Mouse (Mus musculus) stomach, embryonic 15.5 days (tissue): Measurements from ENCODE around the gene Lama5. TPM values are rescaled to one million over a fixed set of nuclear protein-coding genes. Genes with fewer than 3 reads are reported as not detected.

Experiments used
- ATAC-seq: fragments of 200-750 bp; cut with Nextera tagmentation; 2 replicates; pipeline ENCODE4 v1.8.0; 2017; ENCODE audit warnings: low read depth, moderate number of reproducible peaks, moderate TSS enrichment; ENCODE audit not compliant: insufficient read depth, low FRiP score
- H3K27ac ChIP-seq: fragments of 300-500 bp; sonication (generic); 2 replicates; pipeline ENCODE4 v1.5.1; 2015; ENCODE audit warnings: mild to moderate bottlenecking, inconsistent platforms
- H3K27me3 ChIP-seq: fragments of 300-500 bp; sonication (generic); replicated peaks from 2 replicates; pipeline ENCODE4 v1.6.1; 2015; ENCODE audit warnings: inconsistent platforms
- H3K36me3 ChIP-seq: fragments of 300-500 bp; sonication (generic); 2 replicates; pipeline ENCODE4 v1.6.1; 2015; ENCODE audit warnings: inconsistent platforms
- H3K4me1 ChIP-seq: fragments of 300-500 bp; sonication (generic); 2 replicates; pipeline ENCODE4 v1.6.1; 2015; ENCODE audit warnings: inconsistent platforms
- H3K4me2 ChIP-seq: fragments of 300-500 bp; sonication (generic); 2 replicates; pipeline ENCODE4 v1.6.1; 2015; ENCODE audit warnings: mild to moderate bottlenecking, inconsistent platforms
- H3K4me3 ChIP-seq: fragments of 300-500 bp; sonication (generic); replicated peaks from 2 replicates; pipeline ENCODE4 v1.5.1; 2015; ENCODE audit warnings: inconsistent platforms
- H3K9ac ChIP-seq: fragments of 300-500 bp; sonication (generic); 2 replicates; pipeline ENCODE4 v1.6.1; 2015; ENCODE audit warnings: inconsistent platforms
- H3K9me3 ChIP-seq: fragments of 300-500 bp; sonication (generic); 2 replicates; pipeline ENCODE4 v1.6.1; 2016; ENCODE audit warnings: inconsistent platforms
- WGBS: fragments of 180-500 bp; shearing (Covaris S2); methylation state at CpG from one replicate; pipeline ENCODE4 v1.1.7; 2015; 5-methylcytosine and 5-hydroxymethylcytosine counted together
- polyA plus RNA-seq: library from polyadenylated mRNA; unstranded; fragments of >200 nt; fragmentation: Nextera tagmentation; extraction: Ambion mirVana; gene quantifications from 2 replicates; pipeline ENCODE4 v1.2.1, GENCODE M21; 2015

Lama5 gene
- polyA plus RNA-seq, 1 experiment from 2014 or later: 45.6 TPM

- WGBS: 88% methylated on average over 12 of the region's 12 CpGs
- Histone ChIP-seq H3K4me2 (no peak overlapping the region), H3K36me3 (peaks cover 24% of the 10 kb centered on the region; the same call in 1 of the 2 replicates), H3K9me3 (no peaks in the 10 kb centered on the region), H3K27ac (no peak overlapping the region), H3K9ac (no peak overlapping the region), H3K4me3 (no peak overlapping the region), H3K4me1 (0 out of 2 replicates have a peak, but pooled peaks cover 2% of the 10 kb centered on the region), H3K27me3 (no peaks in the 10 kb centered on the region)
- ATAC-seq: no peak
Observed at GRCm38 (mm10) chr2:180205083-180205955, 20.3 kb downstream of the Lama5 start.

DNA sequence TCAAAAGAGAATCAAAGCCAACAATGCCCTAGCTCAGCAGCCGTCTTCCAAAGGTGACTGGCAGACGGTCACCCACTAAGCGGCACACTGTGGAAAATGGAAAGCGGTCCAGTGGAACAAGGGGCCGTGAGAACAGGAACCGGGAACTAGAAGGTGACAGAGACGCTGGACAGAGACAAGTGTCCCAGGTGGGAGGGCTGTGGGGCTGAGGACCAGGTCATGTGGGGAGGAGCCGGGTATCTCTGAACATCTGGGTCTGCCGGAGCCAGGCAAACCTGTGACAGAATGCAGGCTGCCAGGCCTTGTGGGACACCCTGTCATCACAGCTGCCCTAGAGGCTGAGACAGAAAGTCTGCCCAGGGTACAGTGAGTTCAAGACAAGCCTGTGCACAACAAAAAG is 21.2 kb downstream of the Lama5 start:
- Histone ChIP-seq H3K4me2 (no peak overlapping the region), H3K4me3 (no peak overlapping the region), H3K9ac (no peak overlapping the region), H3K27me3 (no peaks in the 10 kb centered on the region), H3K9me3 (no peaks in the 10 kb centered on the region), H3K27ac (no peak overlapping the region), H3K4me1 (0 out of 2 replicates have a peak, but pooled peaks cover 2% of the 10 kb centered on the region), H3K36me3 (peaks cover 24% of the 10 kb centered on the region; the same call in 1 of the 2 replicates)
- 91% methylated on average over 9 of the region's 9 CpGs for WGBS
- ATAC-seq: no peak

- Histone ChIP-seq H3K4me2 (no peak overlapping the region), H3K36me3 (peaks cover 26% of the 10 kb centered on the region; the same call in 1 of the 2 replicates), H3K4me1 (0 out of 2 replicates have a peak, but pooled peaks cover 2% of the 10 kb centered on the region), H3K27me3 (no peaks in the 10 kb centered on the region), H3K27ac (no peak overlapping the region), H3K9ac (no peak overlapping the region), H3K4me3 (no peak overlapping the region), H3K9me3 (no peaks in the 10 kb centered on the region)
- no peak for ATAC-seq
- WGBS: 69% methylated on average over 10 of the region's 10 CpGs
Observed at GRCm38 (mm10) chr2:180202805-180203204, 22.9 kb downstream of the Lama5 start.

DNA sequence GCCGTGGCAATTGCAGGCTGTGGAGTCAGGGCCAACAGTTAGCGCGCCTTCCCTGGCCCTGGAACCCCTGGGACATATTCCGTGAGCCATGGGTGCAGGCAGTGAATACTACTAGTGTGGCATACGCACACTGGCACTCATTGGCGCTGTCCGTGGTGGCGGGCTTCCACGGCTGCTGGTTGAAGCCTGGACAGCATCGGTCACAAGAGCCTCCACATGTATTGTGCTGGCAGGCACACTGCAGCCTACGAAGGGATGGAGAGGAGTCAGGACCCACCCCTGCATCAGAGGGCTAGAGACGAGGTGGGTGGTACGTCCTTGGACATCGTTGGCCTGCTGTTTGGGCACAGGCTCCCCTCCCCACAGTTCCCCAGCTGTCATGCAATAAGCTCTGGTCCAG is 23.4 kb downstream of the Lama5 start:
- Histone ChIP-seq H3K4me1 (0 out of 2 replicates have a peak, but pooled peaks cover 2% of the 10 kb centered on the region), H3K27me3 (no peaks in the 10 kb centered on the region), H3K4me2 (no peak overlapping the region), H3K9ac (no peak overlapping the region), H3K36me3 (peaks cover 28% of the 10 kb centered on the region; the same call in 1 of the 2 replicates), H3K27ac (no peak overlapping the region), H3K9me3 (no peaks in the 10 kb centered on the region), H3K4me3 (no peak overlapping the region)
- 93% methylated on average over 14 of the region's 14 CpGs for WGBS
- no peak for ATAC-seq

GRCm38 (mm10) chr2:180201303-180201702 is 24.4 kb downstream of the Lama5 start:
- no peak overlapping the region for H3K4me2 ChIP-seq
- no peaks in the 10 kb centered on the region for H3K27me3 ChIP-seq
- ATAC-seq: no peak

DNA sequence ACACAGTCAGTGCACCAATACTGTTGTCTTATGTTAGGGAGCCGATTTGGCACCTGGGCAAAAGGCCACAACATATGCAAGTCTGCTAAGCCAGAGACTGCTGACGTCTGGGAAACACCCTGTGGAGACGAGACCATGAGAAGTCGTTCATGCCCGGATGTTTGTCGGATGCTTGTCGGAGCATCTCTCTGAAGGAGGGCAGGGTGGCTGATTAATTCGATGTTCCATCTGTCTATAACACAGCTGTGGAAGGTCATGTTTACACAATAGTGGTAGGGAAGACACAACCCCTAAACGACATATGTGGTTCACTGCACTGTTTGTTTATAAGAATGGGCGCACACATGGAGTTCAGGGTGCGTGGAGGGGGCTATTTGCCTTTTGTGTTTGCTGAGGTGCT is 25.0 kb downstream of the Lama5 start:
- H3K36me3 ChIP-seq: 0 out of 2 replicates have a peak, but pooled peaks cover 21% of the 10 kb centered on the region
- 47% methylated on average over 11 of the region's 11 CpGs for WGBS
- no peaks in the 10 kb centered on the region for H3K27me3 ChIP-seq
- H3K9me3 ChIP-seq: no peaks in the 10 kb centered on the region
- no peak overlapping the region for H3K9ac ChIP-seq
- H3K27ac ChIP-seq: no peak overlapping the region
- ATAC-seq: no peak
- no peak overlapping the region for H3K4me3 ChIP-seq
- H3K4me1 ChIP-seq: 0 out of 2 replicates have a peak, but pooled peaks cover 2% of the 10 kb centered on the region
- no peak overlapping the region for H3K4me2 ChIP-seq

More at GRCm38 (mm10) chr2:180201303-180201702, 24.4 kb downstream of the Lama5 start:
- 73% methylated on average over 9 of the region's 9 CpGs for WGBS
- no peak overlapping the region for H3K27ac ChIP-seq
- H3K4me3 ChIP-seq: no peak overlapping the region
- no peak overlapping the region for H3K9ac ChIP-seq
- 0 out of 2 replicates have a peak, but pooled peaks cover 24% of the 10 kb centered on the region for H3K36me3 ChIP-seq
- H3K4me1 ChIP-seq: 0 out of 2 replicates have a peak, but pooled peaks cover 2% of the 10 kb centered on the region
- H3K9me3 ChIP-seq: no peaks in the 10 kb centered on the region

- no peak overlapping the region for H3K9ac ChIP-seq
- H3K36me3 ChIP-seq: 0 out of 2 replicates have a peak, but pooled peaks cover 19% of the 10 kb centered on the region
- ATAC-seq: no peak
- H3K4me2 ChIP-seq: no peak overlapping the region
- H3K9me3 ChIP-seq: no peaks in the 10 kb centered on the region
- no peaks in the 10 kb centered on the region for H3K27me3 ChIP-seq
- 93% methylated on average over 10 of the region's 10 CpGs for WGBS
- H3K4me3 ChIP-seq: no peak overlapping the region
- H3K27ac ChIP-seq: no peak overlapping the region
- 0 out of 2 replicates have a peak, but pooled peaks cover 2% of the 10 kb centered on the region for H3K4me1 ChIP-seq
Observed at GRCm38 (mm10) chr2:180198782-180199181, 26.9 kb downstream of the Lama5 start.

DNA sequence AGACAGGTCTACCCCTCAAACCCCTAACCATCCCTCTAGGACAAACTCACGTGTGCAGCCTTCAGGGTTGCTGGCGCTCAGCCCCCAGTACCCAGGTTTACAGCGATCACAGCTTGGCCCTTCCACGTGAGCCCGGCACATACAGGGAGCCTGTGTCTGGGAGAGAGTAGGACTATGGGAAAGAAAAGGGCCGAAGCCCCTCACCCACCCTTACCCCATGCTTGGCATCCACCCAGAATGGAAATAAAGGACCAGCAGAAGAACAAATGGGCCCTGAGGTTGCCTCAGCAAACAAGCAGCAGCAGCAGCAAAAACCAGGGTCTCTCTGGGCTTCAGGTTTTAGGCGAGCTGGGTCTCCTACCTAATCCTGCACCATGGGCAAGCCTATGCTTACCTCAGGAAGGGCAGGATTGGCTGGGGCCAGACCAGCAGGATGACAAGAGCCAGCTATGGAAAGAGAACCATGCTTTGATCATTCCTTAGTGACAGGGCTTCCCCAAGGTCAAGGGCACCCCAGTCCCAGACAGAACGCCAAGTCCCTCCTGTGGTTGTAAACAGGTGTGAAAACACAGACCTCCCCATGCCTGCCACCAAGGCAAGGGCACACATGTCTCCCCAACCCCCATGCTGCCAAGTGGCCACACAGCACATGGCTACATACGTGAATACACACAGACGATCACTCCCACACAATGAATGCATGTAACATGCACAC is 28.2 kb downstream of the Lama5 start:
- Histone ChIP-seq H3K27ac (no peak overlapping the region), H3K27me3 (no peaks in the 10 kb centered on the region), H3K4me2 (no peak overlapping the region), H3K4me3 (no peak overlapping the region), H3K9ac (no peak overlapping the region), H3K36me3 (0 out of 2 replicates have a peak, but pooled peaks cover 20% of the 10 kb centered on the region), H3K4me1 (0 out of 2 replicates have a peak, but pooled peaks cover 2% of the 10 kb centered on the region), H3K9me3 (no peaks in the 10 kb centered on the region)
- 87% methylated on average over 10 of the region's 10 CpGs for WGBS
- no peak for ATAC-seq

DNA sequence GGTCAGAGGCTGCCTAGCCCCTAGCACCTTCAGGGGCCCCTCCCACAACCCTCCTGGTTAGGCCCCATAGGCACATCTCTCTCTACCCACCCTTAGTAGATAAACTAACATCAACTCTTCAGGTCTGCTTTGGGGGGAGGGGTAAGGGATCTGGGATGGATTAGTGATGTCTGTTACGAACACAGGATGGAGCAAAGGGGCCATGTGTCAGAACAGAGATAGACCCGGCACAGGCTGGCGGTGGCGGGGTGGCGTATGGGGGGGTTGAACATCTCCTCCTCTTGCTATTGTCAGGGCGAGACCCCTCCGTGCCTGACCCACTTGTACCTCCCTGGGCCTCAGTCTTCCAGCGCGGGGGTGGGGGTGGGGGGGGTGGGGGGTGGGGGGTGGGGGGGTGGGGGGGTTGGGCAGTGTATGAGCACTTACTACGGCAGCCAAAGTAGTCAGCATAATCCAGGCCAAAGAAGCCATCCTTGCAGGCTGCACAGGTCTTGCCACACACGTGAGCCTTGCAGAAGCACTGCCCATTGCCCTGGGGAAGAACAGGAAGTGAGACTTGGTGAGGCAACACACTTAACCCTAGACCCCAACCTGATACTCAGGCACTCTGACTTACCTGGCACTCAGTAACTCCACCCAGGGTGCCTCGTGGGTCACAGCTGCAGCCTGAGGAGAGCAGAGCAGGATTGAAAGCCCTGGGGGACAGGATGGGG is 28.9 kb downstream of the Lama5 start:
- no peak for ATAC-seq
- no peaks in the 10 kb centered on the region for H3K9me3 ChIP-seq
- no peaks in the 10 kb centered on the region for H3K4me1 ChIP-seq
- H3K27ac ChIP-seq: no peak overlapping the region
- no peak overlapping the region for H3K4me2 ChIP-seq
- no peak overlapping the region for H3K4me3 ChIP-seq
- H3K36me3 ChIP-seq: 0 out of 2 replicates have a peak, but pooled peaks cover 22% of the 10 kb centered on the region
- 72% methylated on average over 10 of the region's 12 CpGs for WGBS
- H3K9ac ChIP-seq: no peak overlapping the region
- H3K27me3 ChIP-seq: no peaks in the 10 kb centered on the region

- Histone ChIP-seq H3K27me3 (no peaks in the 10 kb centered on the region), H3K36me3 (peaks cover 18% of the 10 kb centered on the region; the same call in 1 of the 2 replicates), H3K4me2 (no peak overlapping the region), H3K4me3 (no peak overlapping the region), H3K27ac (no peak overlapping the region), H3K9me3 (no peaks in the 10 kb centered on the region), H3K4me1 (no peaks in the 10 kb centered on the region), H3K9ac (no peak overlapping the region)
- WGBS: 93% methylated on average over 11 of the region's 11 CpGs
- ATAC-seq: no peak
Observed at GRCm38 (mm10) chr2:180187362-180187761, 38.3 kb downstream of the Lama5 start.

DNA sequence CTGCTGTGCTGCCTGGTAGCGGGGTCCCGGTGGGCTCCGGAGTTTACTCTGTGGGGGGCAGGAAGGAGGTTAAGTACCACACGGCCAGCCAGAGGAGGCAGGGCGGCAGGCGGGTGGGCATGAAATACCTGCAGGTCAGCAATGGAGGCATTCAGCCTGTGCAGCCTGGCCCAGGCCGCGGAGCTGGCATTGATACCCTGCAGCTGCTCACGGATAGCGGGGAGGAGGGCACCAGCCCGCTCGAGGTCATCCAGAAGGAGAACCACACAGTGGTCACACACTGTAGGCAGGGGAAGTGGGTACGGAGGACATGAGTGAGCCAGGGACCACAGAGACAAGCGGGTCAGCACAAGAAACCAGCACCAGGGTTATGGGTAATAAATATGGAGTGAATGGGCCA is 40.0 kb downstream of the Lama5 start:
- peaks cover 20% of the 10 kb centered on the region; the same call in 1 of the 2 replicates for H3K36me3 ChIP-seq
- WGBS: 92% methylated on average over 14 of the region's 14 CpGs
- no peak overlapping the region for H3K4me2 ChIP-seq
- no peaks in the 10 kb centered on the region for H3K9me3 ChIP-seq
- no peaks in the 10 kb centered on the region for H3K27me3 ChIP-seq
- no peak overlapping the region for H3K4me3 ChIP-seq
- H3K4me1 ChIP-seq: no peaks in the 10 kb centered on the region
- no peak for ATAC-seq
- no peak overlapping the region for H3K9ac ChIP-seq
- H3K27ac ChIP-seq: no peak overlapping the region
